In genomic region chr16:33880765-33881164, GRCm38 (mm10) we compare ENCODE assay signal across 23 mouse cellular contexts. TPM values are rescaled to one million over a fixed set of nuclear protein-coding genes. Genes with fewer than 3 reads are reported as not detected.
DNase-seq lines count a peak whose midpoint lies in the region; ATAC-seq and TF ChIP-seq lines count a peak whose summit lies in the region.
"Had no signal": no experiment of that assay in that cellular context is flagged by ENCODE, and none has a peak within 500 bp of the region (broad histone marks: within the 10 kb centered on the region; RNA-seq: fewer than 3 reads in every experiment).

No protein-coding gene starts in this region.

- no peak for TF ChIP-seq POLR2A in cerebellum, adult 2 months (IDR thresholded peaks at IDR 0.05; ENCODE audit: borderline replicate concordance, insufficient read depth, low read length)

- no peaks in the 10 kb centered on the region for H3K36me3 ChIP-seq in liver, postnatal 0 days (replicated peaks; ENCODE audit: insufficient read depth, low read length)
- no peaks in the 10 kb centered on the region for H3K36me3 ChIP-seq in liver, embryonic 11.5 days (ENCODE audit: control insufficient read depth, insufficient read depth, low read length)
- H3K36me3 ChIP-seq in G1E (replicated peaks) = no peaks in the 10 kb centered on the region
- H3K36me3 ChIP-seq: forebrain, embryonic 12.5 days had no signal

- no peaks in the 10 kb centered on the region for H3K27me3 ChIP-seq in cerebellum, adult 2 months (ENCODE audit: control insufficient read depth, insufficient read depth, low read length)
- no peaks in the 10 kb centered on the region for H3K27me3 ChIP-seq in liver, postnatal 0 days (ENCODE audit: insufficient read depth, low read length)
- H3K27me3 ChIP-seq in liver, embryonic 11.5 days (replicated peaks; ENCODE audit: control insufficient read depth, insufficient read depth, low read length) = no peaks in the 10 kb centered on the region
- peaks cover 40% of the 10 kb centered on the region for H3K27me3 ChIP-seq in G1E (ENCODE audit: insufficient read depth, low read length)
- H3K27me3 ChIP-seq: embryonic facial prominence, embryonic 13.5 days; embryonic facial prominence, embryonic 15.5 days; forebrain, embryonic 12.5 days; Patski had no signal

- no peak for DNase-seq in cerebellum, adult 2 months
- DNase-seq in cerebellum, adult 8-10 months = no peak
- no peak for DNase-seq in liver, postnatal 0 days
- DNase-seq in liver, embryonic 11.5 days (ENCODE audit: low spot score) = no peak
- DNase-seq in G1E (ENCODE audit: low spot score) = no peak
- no peak for DNase-seq in right cerebral cortex, postnatal 4 days
- DNase-seq: adrenal gland, postnatal 10 days; adrenal gland, postnatal 36 days; cerebellum, adult 11 months; cerebellum, adult 18-20 months; cerebellum, adult 9-11 months; cerebellum, postnatal 36 days; embryo, embryonic 11 days had no signal

- peaks cover 32% of the 10 kb centered on the region for H3K4me1 ChIP-seq in cerebellum, adult 2 months (ENCODE audit: control insufficient read depth, insufficient read depth, low read length)
- H3K4me1 ChIP-seq in liver, postnatal 0 days (ENCODE audit: insufficient read depth) = peaks cover 27% of the 10 kb centered on the region
- H3K4me1 ChIP-seq in liver, embryonic 11.5 days (replicated peaks; ENCODE audit: control insufficient read depth, insufficient read depth, low read length) = no peaks in the 10 kb centered on the region
- H3K4me1 ChIP-seq in G1E (ENCODE audit: insufficient read depth, low read depth, low read length) = peaks cover 19% of the 10 kb centered on the region
- H3K4me1 ChIP-seq in brown adipose tissue, adult 24 weeks (ENCODE audit: control insufficient read depth, insufficient read depth, insufficient read length, low read length) = peaks cover 28% of the 10 kb centered on the region

- H3K4me2 ChIP-seq in liver, postnatal 0 days (ENCODE audit: low read depth, low read length) = no peak overlapping the region
- no peak overlapping the region for H3K4me2 ChIP-seq in liver, embryonic 11.5 days
- H3K4me2 ChIP-seq: embryonic facial prominence, embryonic 13.5 days; embryonic facial prominence, embryonic 15.5 days; forebrain, embryonic 12.5 days had no signal

- ATAC-seq in liver, postnatal 0 days = no peak
- no peak for ATAC-seq in liver, embryonic 11.5 days (replicated peaks; ENCODE audit: low FRiP score)
- ATAC-seq in G1E (ENCODE audit: extremely low read depth, insufficient number of reproducible peaks, low FRiP score, poor library complexity, severe bottlenecking) = peak; percentile 71
- ATAC-seq: activated CD4-positive, CD25-positive, alpha-beta regulatory T cell, adult 4 months; forebrain, embryonic 14.5 days; forebrain, embryonic 16.5 days; Patski had no signal

- no peak for TF ChIP-seq CTCF in cerebellum, adult 2 months (IDR thresholded peaks at IDR 0.05; ENCODE audit: borderline replicate concordance, insufficient read depth, low read depth, low read length)
- no peak for TF ChIP-seq CTCF in liver, postnatal 0 days (IDR thresholded peaks at IDR 0.05; ENCODE audit: low read depth)
- TF ChIP-seq CTCF in G1E (IDR thresholded peaks at IDR 0.05; ENCODE audit: low read depth, low read length) = no peak

- WGBS in cerebellum, adult 2 months = 78% methylated on average over 4 of the region's 4 CpGs
- 69% methylated on average over 4 of the region's 4 CpGs for WGBS in liver, postnatal 0 days (ENCODE audit: insufficient replicate concordance)
- WGBS in liver, embryonic 11.5 days = 81% methylated on average over 4 of the region's 4 CpGs

- H3K9ac ChIP-seq in liver, postnatal 0 days (replicated peaks) = no peak overlapping the region
- no peak overlapping the region for H3K9ac ChIP-seq in liver, embryonic 11.5 days (ENCODE audit: low read depth, low read length)
- H3K9ac ChIP-seq: embryonic facial prominence, embryonic 13.5 days; embryonic facial prominence, embryonic 15.5 days; forebrain, embryonic 12.5 days had no signal

- no peaks in the 10 kb centered on the region for H3K9me3 ChIP-seq in liver, postnatal 0 days (ENCODE audit: low read length)
- no peaks in the 10 kb centered on the region for H3K9me3 ChIP-seq in liver, embryonic 11.5 days (ENCODE audit: control insufficient read depth, low read length)
- no peaks in the 10 kb centered on the region for H3K9me3 ChIP-seq in G1E (replicated peaks)
- H3K9me3 ChIP-seq: embryonic facial prominence, embryonic 13.5 days; embryonic facial prominence, embryonic 15.5 days; forebrain, embryonic 10.5 days; forebrain, embryonic 12.5 days had no signal

- H3K4me3 ChIP-seq in cerebellum, adult 2 months (replicated peaks; ENCODE audit: insufficient read depth, low read depth, low read length) = no peak overlapping the region
- no peak overlapping the region for H3K4me3 ChIP-seq in liver, postnatal 0 days (ENCODE audit: low read depth, low read length)
- H3K4me3 ChIP-seq in liver, embryonic 11.5 days (ENCODE audit: low read depth, low read length) = no peak overlapping the region
- H3K4me3 ChIP-seq in G1E (ENCODE audit: low read depth, low read length) = no peak overlapping the region
- H3K4me3 ChIP-seq in brown adipose tissue, adult 24 weeks (ENCODE audit: insufficient read depth, low read depth, low read length) = no peak overlapping the region
- H3K4me3 ChIP-seq: embryonic facial prominence, embryonic 13.5 days; embryonic facial prominence, embryonic 15.5 days; erythroblast, embryonic 14.5 days; forebrain, embryonic 10.5 days; forebrain, embryonic 12.5 days had no signal

- H3K27ac ChIP-seq in cerebellum, adult 2 months (ENCODE audit: insufficient read depth, low read length) = 0 out of 2 replicates have a peak overlapping the region, but pooled peaks have one; percentile 22
- H3K27ac ChIP-seq in liver, postnatal 0 days (ENCODE audit: low read depth) = no peak overlapping the region
- no peak overlapping the region for H3K27ac ChIP-seq in liver, embryonic 11.5 days (ENCODE audit: low read depth, low read length)
- 0 out of 2 replicates have a peak overlapping the region, but pooled peaks have one; percentile 8 for H3K27ac ChIP-seq in brown adipose tissue, adult 24 weeks (replicated peaks; ENCODE audit: low read depth, low read length)
- H3K27ac ChIP-seq: embryonic facial prominence, embryonic 15.5 days; forebrain, embryonic 10.5 days; forebrain, embryonic 12.5 days had no signal

- TF ChIP-seq EP300 in liver, postnatal 0 days (IDR thresholded peaks at IDR 0.05; ENCODE audit: low read depth) = peak; percentile 67

RNA-seq across cellular contexts. Expression of gene Itgb5, which starts 51.3 kb away (rescaled TPM):
- 59.0 and 66.8 TPM in 2 replicates for polyA plus RNA-seq in cerebellum, adult 2 months (2012; rRNA removed)
- polyA plus RNA-seq in liver, postnatal 0 days (2015; fragmentation: Nextera tagmentation; extraction: Ambion mirVana) = 16.1 and 19.2 TPM in 2 replicates
- polyA plus RNA-seq in liver, embryonic 11.5 days (2014; fragmentation: Nextera tagmentation; extraction: Ambion mirVana) = 24.8 and 25.0 TPM in 2 replicates
- total RNA-seq in G1E (2014; fragmentation: Nextera tagmentation) = 0.24 and 5.6 TPM in 2 replicates
- total RNA-seq in G1E (2017) = 0.46 and 1.2 TPM in 2 replicates
- polyA plus RNA-seq in G1E (2012) = 0.04 and 0.14 TPM in 2 replicates
- polyA plus RNA-seq in brown adipose tissue, adult 24 weeks (2012; ENCODE audit: insufficient read depth, insufficient read length, missing spikeins) = 42.1 and 53.4 TPM in 2 replicates

Comparison
In these comparisons a context has a peak if more than half of its experiments do, and no peak if none do; other contexts are left out.
1. H3K27ac ChIP-seq: peak in cerebellum, adult 2 months (single experiment) and brown adipose tissue, adult 24 weeks (single experiment); none in liver, postnatal 0 days (single experiment) and liver, embryonic 11.5 days (single experiment).
2. RNA of gene Itgb5, which starts 51.3 kb away (polyA plus RNA-seq): 59.0 to 66.8 TPM in cerebellum, adult 2 months, 42.1 to 53.4 TPM in brown adipose tissue, adult 24 weeks, 24.8 to 25.0 TPM in liver, embryonic 11.5 days and 16.1 to 19.2 TPM in liver, postnatal 0 days; 0.04 to 0.14 TPM in G1E; every median in the first group is over 10 times any median in the second.